Mouse (Mus musculus) stomach, embryonic 14.5 days (tissue): ENCODE data around the gene Cldn34c4. TPM values are rescaled to one million over a fixed set of nuclear protein-coding genes. Genes with fewer than 3 reads are reported as not detected.

Source experiments
- ATAC-seq: fragments of 200-750 bp; cut with Nextera tagmentation; 2 replicates; pipeline ENCODE4 v1.8.0; 2017; ENCODE audit warnings: low read depth, moderate TSS enrichment; ENCODE audit not compliant: insufficient number of reproducible peaks, insufficient read depth, low FRiP score
- H3K27ac ChIP-seq: fragments of 300-500 bp; sonication (generic); 2 replicates; pipeline ENCODE4 v1.5.1; 2014; ENCODE audit warnings: mild to moderate bottlenecking, low read length, moderate library complexity, mixed read lengths
- H3K27me3 ChIP-seq: fragments of 300-500 bp; sonication (generic); 2 replicates; pipeline ENCODE4 v1.6.1; 2014; ENCODE audit warnings: low read length, control low read depth, mixed read lengths; ENCODE audit not compliant: control insufficient read depth, insufficient read depth
- H3K36me3 ChIP-seq: fragments of 300-500 bp; sonication (generic); 2 replicates; pipeline ENCODE4 v1.6.1; 2014; ENCODE audit warnings: mild to moderate bottlenecking, control low read depth, low read length, moderate library complexity, mixed read lengths; ENCODE audit not compliant: control insufficient read depth, insufficient read depth
- H3K4me1 ChIP-seq: fragments of 300-500 bp; sonication (generic); 2 replicates; pipeline ENCODE4 v1.6.1; 2014; ENCODE audit warnings: low read length, control low read depth, mixed read lengths; ENCODE audit not compliant: control insufficient read depth, insufficient read depth
- H3K4me2 ChIP-seq: fragments of 300-500 bp; sonication (generic); replicated peaks from 2 replicates; pipeline ENCODE4 v1.6.1; 2014; ENCODE audit warnings: low read depth, low read length, control low read depth
- H3K4me3 ChIP-seq: fragments of 300-500 bp; sonication (generic); 2 replicates; pipeline ENCODE4 v1.5.1; 2014; ENCODE audit warnings: low read depth, low read length, control low read depth
- H3K9ac ChIP-seq: fragments of 300-500 bp; sonication (generic); replicated peaks from 2 replicates; pipeline ENCODE4 v1.6.1; 2014; ENCODE audit warnings: low read depth, mild to moderate bottlenecking, control low read depth, low read length, moderate library complexity, mixed read lengths
- H3K9me3 ChIP-seq: fragments of 300-500 bp; sonication (generic); 2 replicates; pipeline ENCODE4 v1.6.1; 2016; ENCODE audit warnings: low read depth, low read length, control low read depth; ENCODE audit not compliant: control insufficient read depth
- WGBS: fragments of 180-500 bp; shearing (Covaris S2); extraction: QIAGEN DNeasy Blood & Tissue Kit; methylation state at CpG from one replicate; pipeline ENCODE4 v1.1.7; 2014; 5-methylcytosine and 5-hydroxymethylcytosine counted together
- polyA plus RNA-seq: library from polyadenylated mRNA; unstranded; fragments of >200 nt; fragmentation: Nextera tagmentation; extraction: Ambion mirVana; gene quantifications from 2 replicates; pipeline ENCODE4 v1.2.1, GENCODE M21; 2014

Gene Cldn34c4
- not detected in 2 replicates for polyA plus RNA-seq

GRCm38 (mm10) chrX:127736454-127736853, at the start of gene Cldn34c4:
Gene Cldn34c4, minus strand, starts transcription at chrX:127736554.
- Histone ChIP-seq H3K4me1 (no peaks in the 10 kb centered on the region), H3K27me3 (no peaks in the 10 kb centered on the region), H3K4me2 (no peak within 1 kb of the TSS), H3K36me3 (no peaks in the 10 kb centered on the region), H3K4me3 (no peak within 1 kb of the TSS), H3K27ac (no peak within 1 kb of the TSS), H3K9ac (no peak within 1 kb of the TSS), H3K9me3 (no peaks in the 10 kb centered on the region)
- ATAC-seq: no peak
- 44% methylated on average over 2 of the region's 2 CpGs for WGBS

DNA sequence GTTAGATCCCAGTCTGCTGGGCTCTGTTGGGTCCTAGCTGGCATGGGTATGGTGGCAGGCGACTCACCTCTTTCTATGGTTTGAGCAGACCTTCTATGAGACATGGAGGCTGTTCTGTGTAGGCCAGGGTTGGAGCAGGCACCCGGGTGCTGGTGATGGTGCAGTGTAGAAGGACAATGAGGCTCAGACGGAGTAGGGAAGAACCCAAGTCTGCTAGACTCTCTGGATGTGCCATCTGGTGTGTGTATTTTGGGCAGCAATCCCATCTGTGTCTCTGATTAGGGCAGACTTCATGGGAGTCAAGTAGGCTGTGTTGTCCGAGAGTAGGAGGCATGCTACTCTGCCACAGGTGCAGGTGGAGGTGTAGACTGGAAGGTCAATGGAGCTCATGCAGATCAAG, 10.7 kb upstream of the Cldn34c4 start:
- Histone ChIP-seq H3K9ac (no peak overlapping the region), H3K9me3 (no peaks in the 10 kb centered on the region), H3K27me3 (no peaks in the 10 kb centered on the region), H3K27ac (no peak overlapping the region), H3K4me2 (no peak overlapping the region), H3K4me3 (no peak overlapping the region), H3K36me3 (no peaks in the 10 kb centered on the region), H3K4me1 (no peaks in the 10 kb centered on the region)
- no peak for ATAC-seq
- WGBS: 70% methylated on average over 4 of the region's 4 CpGs
